Mouse (Mus musculus) heart, embryonic 11.5 days (tissue): ENCODE data around the gene Radil. TPM values are rescaled to one million over a fixed set of nuclear protein-coding genes. Genes with fewer than 3 reads are reported as not detected.

ENCODE experiments used
- ATAC-seq: fragments of 200-750 bp; cut with Nextera tagmentation; replicated peaks from 2 replicates; pipeline ENCODE4 v1.8.0; 2017; ENCODE audit warnings: moderate library complexity; ENCODE audit not compliant: insufficient number of reproducible peaks, low FRiP score, low TSS enrichment
- H3K27ac ChIP-seq: fragments of 300-500 bp; sonication (generic); 2 replicates; pipeline ENCODE4 v1.5.1; 2014; ENCODE audit warnings: mild to moderate bottlenecking, low read depth, low read length
- H3K27me3 ChIP-seq: fragments of 300-500 bp; sonication (generic); 2 replicates; pipeline ENCODE4 v1.6.1; 2014; ENCODE audit warnings: mild to moderate bottlenecking, low read length, mixed read lengths; ENCODE audit not compliant: control insufficient read depth, insufficient read depth
- H3K36me3 ChIP-seq: fragments of 300-500 bp; sonication (generic); 2 replicates; pipeline ENCODE4 v1.6.1; 2014; ENCODE audit warnings: mild to moderate bottlenecking, low read length, moderate library complexity, mixed read lengths; ENCODE audit not compliant: control insufficient read depth, insufficient read depth
- H3K4me1 ChIP-seq: fragments of 300-500 bp; sonication (generic); 2 replicates; pipeline ENCODE4 v1.6.1; 2014; ENCODE audit warnings: low read length; ENCODE audit not compliant: control insufficient read depth, insufficient read depth
- H3K4me2 ChIP-seq: fragments of 300-500 bp; sonication (generic); 2 replicates; pipeline ENCODE4 v1.6.1; 2014; ENCODE audit warnings: mild to moderate bottlenecking, moderate library complexity
- H3K4me3 ChIP-seq: fragments of 300-500 bp; sonication (generic); 2 replicates; pipeline ENCODE4 v1.5.1; 2014; ENCODE audit warnings: low read depth, low read length
- H3K9ac ChIP-seq: fragments of 300-500 bp; sonication (generic); 2 replicates; pipeline ENCODE4 v1.6.1; 2014; ENCODE audit warnings: mild to moderate bottlenecking, low read depth, low read length, moderate library complexity
- H3K9me3 ChIP-seq: fragments of 300-500 bp; sonication (generic); replicated peaks from 2 replicates; pipeline ENCODE4 v1.6.1; 2016; ENCODE audit warnings: low read length; ENCODE audit not compliant: control insufficient read depth
- WGBS: fragments of 180-500 bp; shearing (Covaris S2); extraction: QIAGEN DNeasy Blood & Tissue Kit; methylation state at CpG from one replicate; pipeline ENCODE4 v1.1.7; 2014; ENCODE audit not compliant: insufficient replicate concordance; 5-methylcytosine and 5-hydroxymethylcytosine counted together
- polyA plus RNA-seq: library from polyadenylated mRNA; unstranded; fragments of >200 nt; fragmentation: Nextera tagmentation; extraction: Ambion mirVana; gene quantifications from 2 replicates; pipeline ENCODE4 v1.2.1, GENCODE M21; 2014

The Radil gene
- polyA plus RNA-seq, 1 experiment from 2014 or later = 10.0 TPM

GRCm38 (mm10) chr5:142463461-142464454 lies 87.1 kb downstream of the Radil start, which contains the start of gene Ap5z1:
Ap5z1 (plus strand) TSS chr5:142463944.
- H3K27me3 ChIP-seq = no peaks in the 10 kb centered on the region
- peak within 1 kb of the TSS; percentile 83 for H3K4me3 ChIP-seq
- H3K9me3 ChIP-seq = no peaks in the 10 kb centered on the region
- H3K4me1 ChIP-seq = peaks cover 7% of the 10 kb centered on the region; the same call in 1 of the 2 replicates
- ATAC-seq = peak; percentile 92
- H3K36me3 ChIP-seq = peaks cover 7% of the 10 kb centered on the region; the same call in 1 of the 2 replicates
- H3K4me2 ChIP-seq = peak within 1 kb of the TSS; percentile 84
- peak within 1 kb of the TSS; percentile 71 for H3K27ac ChIP-seq
- WGBS = 2% methylated on average over 60 of the region's 60 CpGs
- peak within 1 kb of the TSS; percentile 76 for H3K9ac ChIP-seq

DNA sequence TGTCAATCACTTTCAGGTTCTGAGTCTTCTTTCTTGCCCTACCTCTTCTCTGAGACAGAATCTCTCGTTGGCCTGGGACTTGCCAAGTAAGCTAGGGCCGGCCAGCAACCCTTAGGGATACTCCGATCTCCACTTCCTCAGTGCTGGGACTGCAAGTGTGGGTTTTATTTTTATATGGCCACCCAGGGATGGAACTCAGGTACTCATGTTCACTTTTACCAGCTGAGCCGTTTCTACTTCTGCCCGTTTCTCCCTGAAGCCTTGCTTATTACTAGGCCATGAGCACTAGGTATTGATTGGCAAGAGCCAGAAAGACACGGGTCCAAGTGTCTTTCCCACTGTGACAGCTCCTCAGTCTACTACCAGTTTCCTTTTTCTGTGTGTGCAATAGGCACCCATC lies 87.9 kb downstream of the Radil start:
- WGBS = 85% methylated on average over 6 of the region's 6 CpGs
- peak overlapping the region; percentile 71 for H3K9ac ChIP-seq
- peaks cover 5% of the 10 kb centered on the region; the same call in 1 of the 2 replicates for H3K36me3 ChIP-seq
- H3K4me2 ChIP-seq = peak overlapping the region; percentile 84
- peaks cover 7% of the 10 kb centered on the region; the same call in 1 of the 2 replicates for H3K4me1 ChIP-seq
- H3K27ac ChIP-seq = peak overlapping the region; percentile 71
- no peak for ATAC-seq
- no peaks in the 10 kb centered on the region for H3K27me3 ChIP-seq
- peak overlapping the region; percentile 83 for H3K4me3 ChIP-seq
- H3K9me3 ChIP-seq = no peaks in the 10 kb centered on the region

DNA sequence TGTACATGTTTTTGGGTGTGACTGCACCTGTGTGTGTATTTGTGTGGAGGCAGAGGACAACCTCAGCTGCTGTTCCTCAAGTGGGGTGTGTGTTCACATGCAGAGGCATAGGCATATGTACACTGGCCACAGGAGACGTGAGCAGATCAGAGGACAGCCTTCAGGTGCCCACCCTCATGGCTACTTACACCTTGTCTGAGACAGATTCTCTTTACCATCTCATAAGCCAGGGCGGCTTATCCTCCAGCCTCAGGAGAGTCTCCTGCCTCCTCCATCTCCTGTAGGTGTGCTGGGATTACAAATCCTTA lies 88.3 kb downstream of the Radil start:
- WGBS = 85% methylated on average over 2 of the region's 2 CpGs

DNA sequence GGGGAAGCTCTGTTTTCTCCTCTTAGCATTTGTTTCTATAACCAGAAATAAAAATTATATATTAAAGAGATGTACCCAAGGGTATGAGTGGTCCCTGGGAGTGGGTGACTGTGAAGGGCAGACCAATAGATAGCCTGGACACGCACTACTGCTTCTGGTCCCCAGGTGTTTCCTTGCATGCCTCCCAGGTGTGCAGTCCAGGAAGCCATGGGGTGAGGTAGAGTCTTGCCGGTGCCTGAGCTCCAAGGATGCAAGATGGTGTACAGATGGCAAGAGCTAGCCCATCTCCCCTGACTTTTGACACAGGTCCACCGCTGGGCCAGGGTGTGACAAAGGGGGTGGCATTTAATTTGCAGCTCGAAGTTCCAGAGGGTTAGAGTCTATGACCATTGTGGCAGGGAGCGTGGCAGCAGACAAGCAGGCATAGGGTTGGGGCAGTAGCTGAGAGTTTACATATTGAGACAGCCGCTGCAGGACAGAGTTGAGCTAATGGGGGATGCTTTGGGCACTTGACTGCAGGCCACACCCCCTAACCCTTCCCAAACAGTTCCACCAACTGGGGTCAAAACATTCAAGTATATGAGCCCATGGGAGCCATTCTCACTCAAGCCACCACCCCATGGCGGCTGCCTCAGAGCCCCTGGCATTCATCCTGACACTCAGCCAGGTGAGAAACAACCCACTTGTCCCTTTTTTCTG lies 88.8 kb downstream of the Radil start:
- no peak for ATAC-seq
- Histone ChIP-seq H3K4me2 (no peak overlapping the region), H3K9me3 (no peaks in the 10 kb centered on the region), H3K27me3 (no peaks in the 10 kb centered on the region), H3K4me1 (peaks cover 7% of the 10 kb centered on the region; the same call in 1 of the 2 replicates), H3K27ac (no peak overlapping the region), H3K4me3 (no peak overlapping the region), H3K9ac (no peak overlapping the region), H3K36me3 (peaks cover 5% of the 10 kb centered on the region; the same call in 1 of the 2 replicates)
- WGBS = 92% methylated on average over 7 of the region's 7 CpGs

More for the DNA sequence above, 88.3 kb downstream of the Radil start:
- ATAC-seq = no peak
- Histone ChIP-seq H3K36me3 (peaks cover 5% of the 10 kb centered on the region; the same call in 1 of the 2 replicates), H3K4me2 (no peak overlapping the region), H3K27me3 (no peaks in the 10 kb centered on the region), H3K4me1 (peaks cover 7% of the 10 kb centered on the region; the same call in 1 of the 2 replicates), H3K9me3 (no peaks in the 10 kb centered on the region), H3K4me3 (no peak overlapping the region), H3K27ac (0 out of 2 replicates have a peak overlapping the region, but pooled peaks have one; percentile 71), H3K9ac (no peak overlapping the region)

- Histone ChIP-seq H3K27ac (no peak overlapping the region), H3K9ac (no peak overlapping the region), H3K4me2 (no peak overlapping the region), H3K36me3 (peaks cover 17% of the 10 kb centered on the region), H3K9me3 (no peaks in the 10 kb centered on the region), H3K4me3 (no peak overlapping the region), H3K27me3 (no peaks in the 10 kb centered on the region), H3K4me1 (peaks cover 5% of the 10 kb centered on the region; the same call in 1 of the 2 replicates)
- ATAC-seq = no peak
- WGBS = 80% methylated on average over 5 of the region's 5 CpGs
These were observed 91.1 kb downstream of the Radil start for GRCm38 (mm10) chr5:142459834-142460233.

DNA sequence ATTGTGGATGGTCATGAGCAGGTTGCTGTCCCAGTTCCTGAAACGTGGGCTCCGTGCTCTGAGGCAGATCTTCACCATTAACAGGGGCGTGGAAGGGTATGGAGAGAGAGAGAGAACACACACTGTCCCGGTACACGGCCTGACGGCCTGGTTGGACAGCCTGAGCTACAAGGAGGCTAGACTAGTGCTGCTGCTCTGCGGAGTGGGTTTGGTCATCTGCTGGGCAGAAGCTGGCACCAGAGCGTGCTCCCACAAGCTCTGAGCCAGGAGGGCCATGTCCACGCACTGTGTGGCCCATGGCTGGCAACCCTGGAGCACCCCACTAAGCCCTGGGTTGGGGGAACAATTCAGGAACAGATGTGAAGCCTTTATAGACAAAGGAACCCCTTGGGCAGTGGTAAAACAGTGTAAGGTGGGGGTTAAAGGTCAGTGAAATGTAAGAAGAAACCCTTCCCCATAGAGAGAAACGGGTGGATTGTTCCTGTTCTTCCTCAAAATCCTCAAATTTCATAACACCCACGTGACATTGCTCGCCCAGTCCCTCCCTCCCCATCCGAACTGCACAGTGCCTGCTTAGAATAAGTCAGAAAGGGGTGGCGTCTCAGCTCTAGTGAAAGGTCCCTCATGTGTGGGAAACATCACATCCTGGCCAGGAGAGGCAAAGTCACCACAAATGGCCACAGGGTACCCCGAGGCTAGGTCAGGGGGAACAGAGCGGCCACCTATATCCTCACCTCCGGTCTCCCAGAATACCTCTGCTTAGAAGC lies 91.9 kb downstream of the Radil start:
- ATAC-seq = no peak
- Histone ChIP-seq H3K27me3 (no peaks in the 10 kb centered on the region), H3K9me3 (no peaks in the 10 kb centered on the region), H3K4me2 (no peak overlapping the region), H3K4me1 (peaks cover 4% of the 10 kb centered on the region; the same call in 1 of the 2 replicates), H3K27ac (no peak overlapping the region), H3K36me3 (peaks cover 20% of the 10 kb centered on the region), H3K9ac (no peak overlapping the region), H3K4me3 (no peak overlapping the region)
- WGBS = 91% methylated on average over 17 of the region's 17 CpGs

GRCm38 (mm10) chr5:142457345-142457744 lies 93.6 kb downstream of the Radil start:
- Histone ChIP-seq H3K36me3 (peaks cover 20% of the 10 kb centered on the region), H3K9me3 (no peaks in the 10 kb centered on the region), H3K27me3 (no peaks in the 10 kb centered on the region), H3K4me1 (no peaks in the 10 kb centered on the region; the same call in 1 of the 2 replicates), H3K9ac (0 out of 2 replicates have a peak overlapping the region, but pooled peaks have one; percentile 0), H3K27ac (no peak overlapping the region), H3K4me3 (no peak overlapping the region), H3K4me2 (no peak overlapping the region)
- ATAC-seq = no peak; the same call in 1 of the 2 replicates
- 37% methylated on average over 10 of the region's 10 CpGs for WGBS

GRCm38 (mm10) chr5:142456318-142456717 lies 94.6 kb downstream of the Radil start:
- Histone ChIP-seq H3K9me3 (no peaks in the 10 kb centered on the region), H3K4me3 (no peak overlapping the region), H3K4me1 (peaks cover 2% of the 10 kb centered on the region; the same call in 1 of the 2 replicates), H3K4me2 (no peak overlapping the region), H3K9ac (no peak overlapping the region), H3K27ac (no peak overlapping the region), H3K36me3 (peaks cover 20% of the 10 kb centered on the region), H3K27me3 (no peaks in the 10 kb centered on the region)
- ATAC-seq = no peak
- WGBS = 59% methylated on average over 15 of the region's 15 CpGs
